Mouse (Mus musculus) intestine, embryonic 15.5 days (tissue): ENCODE data around the gene Mamdc2. TPM values are rescaled to one million over a fixed set of nuclear protein-coding genes. Genes with fewer than 3 reads are reported as not detected.

ENCODE experiments used
- ATAC-seq: fragments of 200-750 bp; cut with Nextera tagmentation; 2 replicates; pipeline ENCODE4 v1.8.0; 2017; ENCODE audit warnings: moderate TSS enrichment, moderate library complexity
- H3K27ac ChIP-seq: fragments of 300-500 bp; sonication (generic); 2 replicates; pipeline ENCODE4 v1.5.1; 2015; ENCODE audit warnings: mild to moderate bottlenecking, inconsistent platforms
- H3K27me3 ChIP-seq: fragments of 300-500 bp; sonication (generic); replicated peaks from 2 replicates; pipeline ENCODE4 v1.6.1; 2015; ENCODE audit warnings: inconsistent platforms
- H3K36me3 ChIP-seq: fragments of 300-500 bp; sonication (generic); 2 replicates; pipeline ENCODE4 v1.6.1; 2015; ENCODE audit warnings: inconsistent platforms
- H3K4me1 ChIP-seq: fragments of 300-500 bp; sonication (generic); replicated peaks from 2 replicates; pipeline ENCODE4 v1.6.1; 2015; ENCODE audit warnings: inconsistent platforms
- H3K4me2 ChIP-seq: fragments of 300-500 bp; sonication (generic); replicated peaks from 2 replicates; pipeline ENCODE4 v1.6.1; 2015; ENCODE audit warnings: mild to moderate bottlenecking, inconsistent platforms
- H3K4me3 ChIP-seq: fragments of 300-500 bp; sonication (generic); replicated peaks from 2 replicates; pipeline ENCODE4 v1.5.1; 2015; ENCODE audit warnings: inconsistent platforms
- H3K9ac ChIP-seq: fragments of 300-500 bp; sonication (generic); 2 replicates; pipeline ENCODE4 v1.6.1; 2015; ENCODE audit warnings: inconsistent platforms
- H3K9me3 ChIP-seq: fragments of 300-500 bp; sonication (generic); 2 replicates; pipeline ENCODE4 v1.6.1; 2016; ENCODE audit warnings: inconsistent platforms
- WGBS: fragments of 180-500 bp; shearing (Covaris S2); methylation state at CpG from one replicate; pipeline ENCODE4 v1.1.7; 2015; 5-methylcytosine and 5-hydroxymethylcytosine counted together
- polyA plus RNA-seq: library from polyadenylated mRNA; unstranded; fragments of >200 nt; fragmentation: Nextera tagmentation; extraction: Ambion mirVana; gene quantifications from 2 replicates; pipeline ENCODE4 v1.2.1, GENCODE M21; 2015

Mamdc2 gene
- polyA plus RNA-seq, 1 experiment from 2014 or later: 2.2 TPM

GRCm38 (mm10) chr19:23478895-23479596 is 30.8 kb upstream of the Mamdc2 start:
- Histone ChIP-seq H3K4me2 (no peak overlapping the region), H3K27ac (no peak overlapping the region), H3K27me3 (no peaks in the 10 kb centered on the region), H3K9ac (no peak overlapping the region), H3K4me1 (no peaks in the 10 kb centered on the region), H3K9me3 (no peaks in the 10 kb centered on the region), H3K36me3 (no peaks in the 10 kb centered on the region), H3K4me3 (no peak overlapping the region)
- ATAC-seq: no peak
- 15% methylated on average over 10 of the region's 10 CpGs for WGBS

DNA sequence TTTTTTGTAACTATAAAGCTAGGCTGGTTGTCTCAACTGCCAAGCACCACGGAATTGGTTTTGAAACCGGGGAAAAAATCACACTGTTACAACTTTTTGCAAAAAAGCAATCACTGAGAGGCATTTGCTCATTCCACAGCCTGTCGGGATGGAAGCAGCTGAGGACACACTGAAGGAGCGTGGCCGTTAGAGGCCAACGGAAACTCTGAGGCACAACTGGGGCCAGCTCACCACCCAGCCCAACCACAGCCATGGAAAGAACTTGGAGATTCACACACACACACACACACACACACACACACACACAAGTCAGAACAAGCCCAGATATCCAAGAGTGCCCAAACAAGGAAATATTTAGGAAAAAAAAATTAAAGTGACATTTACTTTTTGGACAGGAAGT is 29.6 kb upstream of the Mamdc2 start:
- no peaks in the 10 kb centered on the region for H3K9me3 ChIP-seq
- WGBS: 67% methylated on average over 6 of the region's 6 CpGs
- H3K4me3 ChIP-seq: no peak overlapping the region
- H3K27me3 ChIP-seq: no peaks in the 10 kb centered on the region
- H3K36me3 ChIP-seq: no peaks in the 10 kb centered on the region
- no peak overlapping the region for H3K9ac ChIP-seq
- H3K4me1 ChIP-seq: no peaks in the 10 kb centered on the region
- H3K4me2 ChIP-seq: no peak overlapping the region
- no peak for ATAC-seq
- no peak overlapping the region for H3K27ac ChIP-seq

- no peaks in the 10 kb centered on the region for H3K27me3 ChIP-seq
- H3K9ac ChIP-seq: no peak overlapping the region
- WGBS: 47% methylated on average over 1 of the region's 1 CpGs
- no peaks in the 10 kb centered on the region for H3K36me3 ChIP-seq
- no peak overlapping the region for H3K4me3 ChIP-seq
- no peaks in the 10 kb centered on the region for H3K9me3 ChIP-seq
- no peaks in the 10 kb centered on the region for H3K4me1 ChIP-seq
- H3K4me2 ChIP-seq: no peak overlapping the region
- no peak overlapping the region for H3K27ac ChIP-seq
- no peak for ATAC-seq
These were observed 19.6 kb upstream of the Mamdc2 start for GRCm38 (mm10) chr19:23467866-23468265.

DNA sequence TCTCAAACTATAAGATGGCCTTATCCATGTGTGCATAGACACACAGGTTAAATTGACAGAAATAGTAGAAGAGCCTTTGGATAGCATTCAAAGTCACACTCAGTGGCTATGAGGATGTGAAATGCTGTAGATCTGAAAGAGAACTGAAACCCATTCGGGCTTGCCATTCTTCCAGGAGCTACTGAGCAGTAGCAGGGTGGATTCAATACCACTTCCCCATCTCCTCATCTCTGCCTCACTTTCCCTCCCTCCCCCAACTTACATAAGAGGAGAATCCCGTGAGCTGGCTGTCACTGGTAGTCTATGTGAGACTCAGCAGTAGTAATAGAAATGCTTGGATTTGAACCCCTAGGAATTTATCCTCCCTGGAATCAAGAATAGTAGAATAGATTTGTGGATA is 18.8 kb upstream of the Mamdc2 start:
- Histone ChIP-seq H3K4me3 (no peak overlapping the region), H3K4me2 (no peak overlapping the region), H3K27ac (no peak overlapping the region), H3K9ac (no peak overlapping the region), H3K27me3 (no peaks in the 10 kb centered on the region), H3K36me3 (no peaks in the 10 kb centered on the region), H3K4me1 (no peaks in the 10 kb centered on the region), H3K9me3 (no peaks in the 10 kb centered on the region)
- ATAC-seq: no peak
- 80% methylated on average over 2 of the region's 2 CpGs for WGBS

DNA sequence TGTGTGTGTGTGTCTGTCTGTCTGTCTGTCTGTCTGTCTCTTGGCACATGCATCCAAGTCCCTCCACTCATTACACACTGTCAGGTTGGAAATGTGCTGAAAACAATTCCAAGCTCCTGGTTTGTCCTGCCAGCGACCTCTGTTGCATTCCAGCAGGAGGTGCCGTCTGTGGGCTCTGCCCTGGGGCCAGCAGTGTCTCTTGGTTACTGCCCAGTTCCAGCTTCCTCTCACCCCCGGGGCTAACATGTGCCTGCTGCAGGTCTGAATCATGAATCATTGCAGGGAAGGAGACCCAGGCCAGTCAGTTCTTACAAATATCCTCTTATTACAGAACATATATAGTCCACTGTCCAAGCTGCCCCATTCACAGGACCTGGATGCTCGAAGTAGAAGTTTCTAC is 9.2 kb upstream of the Mamdc2 start:
- no peak for ATAC-seq

GRCm38 (mm10) chr19:23451361-23451760 is 3.1 kb upstream of the Mamdc2 start:
- Histone ChIP-seq H3K4me3 (no peak overlapping the region), H3K36me3 (no peaks in the 10 kb centered on the region), H3K9ac (no peak overlapping the region), H3K9me3 (no peaks in the 10 kb centered on the region), H3K4me1 (peaks cover 4% of the 10 kb centered on the region), H3K27me3 (no peaks in the 10 kb centered on the region), H3K4me2 (no peak overlapping the region), H3K27ac (no peak overlapping the region)
- no peak for ATAC-seq
- WGBS: 44% methylated on average over 4 of the region's 4 CpGs

More for the DNA sequence above, 9.2 kb upstream of the Mamdc2 start:
- 15% methylated on average over 4 of the region's 4 CpGs for WGBS
- Histone ChIP-seq H3K27me3 (no peaks in the 10 kb centered on the region), H3K4me2 (no peak overlapping the region), H3K27ac (no peak overlapping the region), H3K36me3 (no peaks in the 10 kb centered on the region), H3K9ac (no peak overlapping the region), H3K4me3 (no peak overlapping the region), H3K4me1 (no peaks in the 10 kb centered on the region), H3K9me3 (no peaks in the 10 kb centered on the region)

DNA sequence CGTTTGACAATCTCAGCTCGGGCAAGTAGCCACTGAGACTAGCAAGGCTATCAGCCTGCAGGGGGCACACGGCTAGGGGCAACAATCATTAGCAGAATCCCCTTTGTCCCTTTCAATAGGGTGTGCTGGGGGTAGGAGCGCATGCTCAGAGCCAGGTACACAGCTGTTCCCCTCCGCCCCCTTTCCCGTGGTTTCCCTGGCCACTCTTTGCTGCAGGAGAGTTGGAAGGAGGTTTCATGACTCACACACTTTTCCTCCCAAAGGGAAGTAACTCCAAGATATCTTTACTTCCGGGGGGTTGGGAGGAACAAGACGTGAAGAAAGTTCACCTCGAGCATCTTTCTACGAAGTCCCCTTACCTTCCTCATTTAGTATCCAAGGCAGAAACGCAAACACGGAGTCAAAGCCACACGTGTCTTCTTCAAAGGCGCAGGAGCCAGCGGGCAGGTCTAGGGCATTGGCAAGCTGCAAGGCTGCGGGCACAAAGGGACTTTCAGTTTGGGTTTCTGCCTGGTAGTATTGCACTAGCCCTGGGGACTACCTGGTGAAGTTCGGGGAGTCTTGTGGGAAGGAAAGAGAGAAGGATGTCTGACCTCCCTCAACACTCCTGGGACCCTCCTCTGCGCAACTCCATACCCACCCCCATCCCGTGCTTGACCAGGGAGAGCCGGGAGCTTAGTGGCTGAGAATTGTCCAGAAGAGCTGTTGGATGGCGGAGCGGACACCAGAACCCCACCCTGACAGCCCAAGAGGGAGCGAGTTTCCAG is 838 bp downstream of the Mamdc2 start:
- Histone ChIP-seq H3K9ac (peak overlapping the region; percentile 49), H3K27ac (no peak overlapping the region), H3K27me3 (no peaks in the 10 kb centered on the region), H3K4me3 (peak overlapping the region; percentile 42), H3K4me2 (peak overlapping the region; percentile 97), H3K4me1 (peaks cover 4% of the 10 kb centered on the region), H3K9me3 (no peaks in the 10 kb centered on the region), H3K36me3 (no peaks in the 10 kb centered on the region)
- 2% methylated on average over 23 of the region's 23 CpGs for WGBS
- peak; percentile 55 for ATAC-seq

- no peak for ATAC-seq
- H3K27ac ChIP-seq: no peak overlapping the region
These were observed 3.1 kb downstream of the Mamdc2 start for GRCm38 (mm10) chr19:23444910-23445845.

DNA sequence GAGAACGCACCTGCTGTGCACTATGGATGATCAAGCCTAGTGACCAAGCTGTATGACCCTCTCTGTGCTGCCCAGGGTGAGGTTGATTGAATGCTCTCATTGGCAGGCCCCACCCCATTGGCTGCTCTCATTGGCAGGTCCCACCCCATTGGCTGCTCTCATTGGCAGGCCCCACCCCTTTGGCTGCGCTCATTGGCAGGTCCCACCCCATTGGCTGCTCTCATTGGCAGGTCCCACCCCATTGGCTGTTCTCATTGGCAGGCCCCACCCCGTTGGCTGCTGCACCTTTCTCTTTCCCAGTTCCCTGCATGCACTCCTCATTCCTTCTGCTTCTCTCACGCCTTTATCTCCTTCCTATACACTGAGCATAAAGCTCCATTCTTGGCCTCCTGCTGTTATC is 12.5 kb downstream of the Mamdc2 start:
- no peak for ATAC-seq
- 81% methylated on average over 4 of the region's 4 CpGs for WGBS

More at GRCm38 (mm10) chr19:23444910-23445845, 3.1 kb downstream of the Mamdc2 start:
- no peak overlapping the region for H3K4me2 ChIP-seq
- H3K4me3 ChIP-seq: no peak overlapping the region
- WGBS: 49% methylated on average over 7 of the region's 7 CpGs
- H3K9me3 ChIP-seq: no peaks in the 10 kb centered on the region
- peaks cover 4% of the 10 kb centered on the region for H3K4me1 ChIP-seq
- no peak overlapping the region for H3K9ac ChIP-seq
- no peaks in the 10 kb centered on the region for H3K36me3 ChIP-seq
- H3K27me3 ChIP-seq: no peaks in the 10 kb centered on the region

DNA sequence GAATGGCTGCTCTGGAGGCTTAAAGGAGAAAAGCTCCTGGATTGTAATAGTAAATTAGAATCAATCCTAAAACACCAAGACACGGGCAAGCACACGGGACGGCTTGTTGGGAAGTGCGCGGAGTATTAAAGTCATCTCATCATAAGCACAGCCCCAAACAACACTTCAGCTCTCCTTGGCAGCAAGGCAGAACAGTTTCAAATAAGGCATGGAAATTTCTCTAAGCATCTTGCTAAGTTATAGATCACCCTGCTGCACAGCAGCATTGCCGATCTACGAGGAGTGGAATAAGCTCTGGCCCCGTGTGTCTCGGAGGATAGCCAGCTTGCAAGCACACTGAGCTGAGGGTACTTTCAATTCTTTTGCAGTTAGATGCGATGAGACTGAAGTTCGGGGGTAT is 13.8 kb downstream of the Mamdc2 start:
- 68% methylated on average over 11 of the region's 11 CpGs for WGBS
- no peaks in the 10 kb centered on the region for H3K4me1 ChIP-seq
- peak overlapping the region; percentile 40; the same call in 1 of the 2 replicates for H3K27ac ChIP-seq
- H3K4me3 ChIP-seq: no peak overlapping the region
- H3K9ac ChIP-seq: no peak overlapping the region
- H3K4me2 ChIP-seq: no peak overlapping the region
- ATAC-seq: no peak
- no peaks in the 10 kb centered on the region for H3K9me3 ChIP-seq
- H3K27me3 ChIP-seq: no peaks in the 10 kb centered on the region
- H3K36me3 ChIP-seq: no peaks in the 10 kb centered on the region

More for the DNA sequence above, 12.5 kb downstream of the Mamdc2 start:
- Histone ChIP-seq H3K36me3 (no peaks in the 10 kb centered on the region), H3K4me2 (no peak overlapping the region), H3K4me3 (no peak overlapping the region), H3K9ac (no peak overlapping the region), H3K27ac (no peak overlapping the region), H3K4me1 (no peaks in the 10 kb centered on the region), H3K9me3 (no peaks in the 10 kb centered on the region), H3K27me3 (no peaks in the 10 kb centered on the region)

DNA sequence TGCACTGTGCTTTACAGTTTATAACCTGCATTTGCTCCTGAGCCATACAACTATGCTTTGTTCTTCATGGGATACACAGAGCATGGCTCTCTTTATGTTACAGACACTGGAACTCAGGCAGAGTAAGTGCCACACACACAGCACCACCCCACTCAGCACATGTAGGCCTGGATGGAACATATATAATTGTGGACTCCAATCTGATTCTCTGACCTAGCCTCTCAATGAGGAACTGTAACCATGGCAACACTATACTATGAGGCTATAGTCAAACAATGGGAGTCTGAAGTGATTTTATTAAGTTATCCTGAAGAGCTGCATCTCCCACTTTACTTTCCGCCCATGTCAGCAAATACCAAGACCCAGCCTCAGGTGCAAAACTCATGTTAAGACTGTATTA is 30.6 kb downstream of the Mamdc2 start:
- WGBS: 87% methylated on average over 1 of the region's 1 CpGs
- Histone ChIP-seq H3K27ac (no peak overlapping the region), H3K27me3 (no peaks in the 10 kb centered on the region), H3K36me3 (no peaks in the 10 kb centered on the region), H3K4me3 (no peak overlapping the region), H3K9ac (no peak overlapping the region), H3K4me2 (no peak overlapping the region), H3K9me3 (no peaks in the 10 kb centered on the region), H3K4me1 (no peaks in the 10 kb centered on the region)
- no peak for ATAC-seq

DNA sequence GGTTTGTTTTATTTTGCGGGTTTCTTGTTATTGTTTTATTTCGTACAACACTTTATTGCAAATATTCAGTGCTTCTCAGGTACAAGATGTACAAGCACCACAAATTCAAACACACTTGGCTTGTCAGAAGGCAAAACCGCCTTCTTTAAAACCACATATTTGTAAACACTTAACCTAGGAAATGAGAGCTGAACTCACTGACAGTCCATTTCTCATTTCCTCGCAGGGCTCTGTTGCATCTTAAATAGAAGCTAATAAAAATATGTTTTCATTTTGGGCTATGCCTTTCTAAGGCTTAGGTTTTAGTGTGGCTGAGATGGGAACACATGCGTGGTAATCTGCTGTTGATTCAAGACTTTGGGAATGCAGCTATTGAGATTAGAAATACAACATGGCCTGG is 37.4 kb downstream of the Mamdc2 start:
- H3K27me3 ChIP-seq: no peaks in the 10 kb centered on the region
- no peak overlapping the region for H3K9ac ChIP-seq
- H3K4me2 ChIP-seq: no peak overlapping the region
- ATAC-seq: no peak
- no peak overlapping the region for H3K4me3 ChIP-seq
- H3K27ac ChIP-seq: no peak overlapping the region
- no peaks in the 10 kb centered on the region for H3K36me3 ChIP-seq
- 49% methylated on average over 5 of the region's 5 CpGs for WGBS
- no peaks in the 10 kb centered on the region for H3K4me1 ChIP-seq
- H3K9me3 ChIP-seq: no peaks in the 10 kb centered on the region
